Mouse (Mus musculus): ENCODE results near the gene Frrs1l.

Gene Frrs1l

GRCm38 (mm10) chr4:56912382-56913001 lies 77.7 kb downstream of the Frrs1l start:
- no peak for DNase-seq

GRCm38 (mm10) chr4:56909568-56909967 lies 80.6 kb downstream of the Frrs1l start:
- no peak for DNase-seq

- DNase-seq = no peak
Measured at GRCm38 (mm10) chr4:56907671-56908070, 82.5 kb downstream of the Frrs1l start.

Measured in liver (tissue).